Mouse (Mus musculus): Measurements from ENCODE around the gene Tspyl3. TPM values are rescaled to one million over a fixed set of nuclear protein-coding genes. Genes with fewer than 3 reads are reported as not detected.

Gene Tspyl3
- polyA plus RNA-seq, 3 experiments from 2014 or later = 23.3 to 25.2 (median 25.1) TPM

Other genes starting within 250 kb of the Tspyl3 start
- 100 to 1,000 TPM; 149 to 191 (median 188) TPM for gene Pdrg1, start 210.0 kb downstream of the Tspyl3 start, polyA plus RNA-seq (2017; shearing (Covaris generic))
- gene Xkr7, start 193.6 kb downstream of the Tspyl3 start, polyA plus RNA-seq (2017; shearing (Covaris generic)) = not detected
- gene Ccm2l, start 159.5 kb downstream of the Tspyl3 start, polyA plus RNA-seq (2017; shearing (Covaris generic)) = not detected
- 1 to 10 TPM in 1 of 3 experiments, under 1 TPM in 1, not detected in 1; 0.28 to 1.0 TPM for gene Hck, start 117.0 kb downstream of the Tspyl3 start, polyA plus RNA-seq (2017; shearing (Covaris generic))
- 10 to 100 TPM; 31.2 to 49.1 (median 47.2) TPM for gene Tm9sf4, start 64.1 kb downstream of the Tspyl3 start, polyA plus RNA-seq (2017; shearing (Covaris generic))
- gene Plagl2, start 16.0 kb upstream of the Tspyl3 start, polyA plus RNA-seq (2017; shearing (Covaris generic)) = 10 to 100 TPM; 18.9 to 24.1 (median 21.5) TPM
- gene Pofut1, start 16.1 kb upstream of the Tspyl3 start, polyA plus RNA-seq (2017; shearing (Covaris generic)) = 10 to 100 TPM in 1 of 3 experiments, 1 to 10 TPM in 2; 6.2 to 13.5 (median 9.4) TPM
- 10 to 100 TPM in 2 of 3 experiments, 1 to 10 TPM in 1; 8.5 to 13.3 (median 11.6) TPM for gene Kif3b, start 66.0 kb upstream of the Tspyl3 start, polyA plus RNA-seq (2017; shearing (Covaris generic))
- gene Asxl1, start 120.4 kb upstream of the Tspyl3 start, polyA plus RNA-seq (2017; shearing (Covaris generic)) = 10 to 100 TPM; 15.0 to 16.6 (median 15.9) TPM